Mouse (Mus musculus) gastrocnemius, postnatal 10 days (tissue): ENCODE results near the gene Snai1. TPM values are rescaled to one million over a fixed set of nuclear protein-coding genes. Genes with fewer than 3 reads are reported as not detected.
A peak's percentile ranks its signal among the peaks of the same experiment; 100 is the strongest.

Experiments used
- DNase-seq: peaks from one replicate; pipeline ENCODE4 v3.0.0; 2021; ENCODE audit warnings: mixed read lengths
- long read RNA-seq, 2 experiments: library from polyadenylated mRNA; stranded (forward); transcript quantifications; one replicate each; pipeline ENCODE4 v2.0.0; 2021
- total RNA-seq, 2 experiments: library from RNA; stranded (reverse); gene quantifications; 2 replicates each; pipeline ENCODE4 v1.2.3; 2021

Gene Snai1
- 1 to 10 TPM; 3.9 to 5.7 TPM for total RNA-seq
- long read RNA-seq, experiment 1, partial matches to known transcripts = 0 of 3 reads
- long read RNA-seq, experiment 1, other reads (novel, unspliced or antisense) = 0 of 3 reads
- long read RNA-seq, experiment 2, partial matches to known transcripts = 0 of 1 reads
- long read RNA-seq, experiment 2, other reads (novel, unspliced or antisense) = 0 of 1 reads

- peak; percentile 97 for DNase-seq
These were observed at the start of gene Snai1 for GRCm38 (mm10) chr2:167537476-167538297. TSS of gene Snai1 (plus strand) at chr2:167538195.

GRCm38 (mm10) chr2:167490813-167491525, 47.0 kb upstream of the Snai1 start:
- no peak for DNase-seq

- peak; percentile 51 for DNase-seq
These were observed 46.0 kb upstream of the Snai1 start, which contains the start of gene Rnf114 for GRCm38 (mm10) chr2:167491757-167492708. TSS of gene Rnf114 (plus strand) at chr2:167492645.

GRCm38 (mm10) chr2:167492713-167493636, 45.0 kb upstream of the Snai1 start, which contains the start of gene Spata2:
TSS of gene Spata2 (minus strand) at chr2:167492887.
- peak; percentile 93 for DNase-seq

- no peak for DNase-seq
These were observed 41.6 kb upstream of the Snai1 start for GRCm38 (mm10) chr2:167496437-167496836.

- DNase-seq = no peak
These were observed 40.7 kb upstream of the Snai1 start for GRCm38 (mm10) chr2:167497272-167497671.

- no peak for DNase-seq
These were observed 35.3 kb upstream of the Snai1 start for GRCm38 (mm10) chr2:167502554-167503252.

- peak; percentile 93 for DNase-seq
These were observed 34.6 kb upstream of the Snai1 start for GRCm38 (mm10) chr2:167503253-167503895.

- DNase-seq = peak; percentile 43
These were observed 34.1 kb upstream of the Snai1 start for GRCm38 (mm10) chr2:167503896-167504349.

GRCm38 (mm10) chr2:167505127-167505526, 32.9 kb upstream of the Snai1 start:
- DNase-seq = no peak

GRCm38 (mm10) chr2:167506546-167507260, 31.3 kb upstream of the Snai1 start:
- no peak for DNase-seq

GRCm38 (mm10) chr2:167507719-167508385, 30.1 kb upstream of the Snai1 start:
- no peak for DNase-seq

GRCm38 (mm10) chr2:167508569-167508968, 29.4 kb upstream of the Snai1 start:
- DNase-seq = no peak

- no peak for DNase-seq
These were observed 27.5 kb upstream of the Snai1 start for GRCm38 (mm10) chr2:167510485-167510884.

- no peak for DNase-seq
These were observed 25.6 kb upstream of the Snai1 start for GRCm38 (mm10) chr2:167512365-167512764.

GRCm38 (mm10) chr2:167512970-167513369, 25.0 kb upstream of the Snai1 start:
- DNase-seq = no peak

GRCm38 (mm10) chr2:167514641-167515040, 23.4 kb upstream of the Snai1 start:
- no peak for DNase-seq

GRCm38 (mm10) chr2:167515688-167516087, 22.3 kb upstream of the Snai1 start:
- no peak for DNase-seq
